Mouse (Mus musculus): Measurements from ENCODE around the gene Robo1. TPM values are rescaled to one million over a fixed set of nuclear protein-coding genes. Genes with fewer than 3 reads are reported as not detected.

The Robo1 gene
- polyA plus RNA-seq, 1 experiment from 2014 or later: 30.1 TPM

DNA sequence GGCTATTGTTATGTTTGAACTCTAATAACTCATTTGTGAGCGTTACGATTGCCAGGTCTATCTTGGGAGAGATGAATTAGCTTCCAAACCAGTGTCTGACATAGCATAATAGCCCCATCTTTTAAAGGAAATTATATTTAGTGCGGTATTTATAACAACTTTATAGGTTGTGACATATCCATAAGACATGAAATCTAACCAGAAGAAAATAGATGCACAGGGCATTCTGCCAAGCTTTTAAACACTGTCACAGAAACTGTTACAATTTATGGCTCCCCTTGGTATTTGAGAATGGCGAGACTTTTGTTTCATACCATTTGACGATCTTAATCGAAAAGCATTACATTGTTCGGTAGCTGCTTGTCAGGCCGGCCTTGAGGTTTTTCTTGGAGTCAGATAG is 632.7 kb downstream of the Robo1 start:
- H3K27me3 ChIP-seq (replicated peaks): no peaks in the 10 kb centered on the region
- no peak overlapping the region for H3K4me2 ChIP-seq
- 90% methylated on average over 8 of the region's 8 CpGs for WGBS
- no peak overlapping the region for H3K9ac ChIP-seq
- H3K36me3 ChIP-seq: no peaks in the 10 kb centered on the region
- no peaks in the 10 kb centered on the region for H3K9me3 ChIP-seq (replicated peaks)
- ATAC-seq (ENCODE audit: insufficient number of reproducible peaks, low FRiP score): no peak
- H3K27ac ChIP-seq (ENCODE audit: poor library complexity, severe bottlenecking): no peak overlapping the region
- H3K4me3 ChIP-seq: no peak overlapping the region
- no peaks in the 10 kb centered on the region for H3K4me1 ChIP-seq (replicated peaks)

DNA sequence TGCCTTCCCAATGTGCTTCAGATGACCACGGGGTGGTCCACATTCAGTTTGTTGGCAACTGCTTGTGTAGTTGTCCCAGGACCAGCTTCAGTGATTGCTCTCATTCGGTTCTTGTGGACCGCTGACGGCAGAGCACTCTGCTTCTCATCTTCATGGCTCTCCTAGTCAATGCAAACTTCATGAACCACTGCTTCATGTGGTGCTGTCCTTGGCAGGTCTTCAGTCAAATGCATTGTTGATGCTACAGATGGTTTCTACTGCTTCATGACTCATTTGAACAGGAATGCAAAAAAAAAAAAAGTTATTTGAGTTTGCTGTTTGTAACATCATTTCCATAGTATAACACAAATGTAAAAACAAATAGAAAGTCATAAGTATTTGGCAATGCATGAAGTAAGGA is 636.3 kb downstream of the Robo1 start:
- Histone ChIP-seq H3K9ac (no peak overlapping the region), H3K4me3 (no peak overlapping the region), H3K9me3 (replicated peaks) (no peaks in the 10 kb centered on the region), H3K27me3 (replicated peaks) (no peaks in the 10 kb centered on the region), H3K36me3 (no peaks in the 10 kb centered on the region), H3K4me2 (no peak overlapping the region), H3K4me1 (replicated peaks) (no peaks in the 10 kb centered on the region), H3K27ac (ENCODE audit: poor library complexity, severe bottlenecking) (no peak overlapping the region)
- WGBS: 89% methylated on average over 4 of the region's 4 CpGs
- no peak for ATAC-seq (ENCODE audit: insufficient number of reproducible peaks, low FRiP score)

DNA sequence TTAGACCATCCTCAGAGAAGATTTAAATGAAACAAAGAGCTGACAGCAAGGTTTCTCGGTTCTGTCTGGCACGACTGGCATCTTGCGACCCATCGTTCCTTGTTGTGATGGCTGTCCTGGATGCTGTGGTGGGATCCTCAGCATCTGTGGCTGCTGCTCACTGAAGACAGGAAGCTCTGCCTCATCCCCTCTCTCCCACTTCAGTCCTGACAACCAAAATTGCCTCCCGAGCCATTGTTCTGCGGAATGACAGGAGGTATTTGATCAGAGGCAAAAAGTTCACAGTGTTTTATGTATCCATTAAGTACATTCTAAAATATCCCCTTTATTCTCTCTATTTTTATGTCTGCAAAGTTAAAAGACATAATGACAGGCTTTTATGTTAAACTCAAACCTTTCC is 643.9 kb downstream of the Robo1 start:
- Histone ChIP-seq H3K9ac (no peak overlapping the region), H3K9me3 (replicated peaks) (no peaks in the 10 kb centered on the region), H3K4me1 (replicated peaks) (no peaks in the 10 kb centered on the region), H3K4me2 (no peak overlapping the region), H3K27ac (ENCODE audit: poor library complexity, severe bottlenecking) (no peak overlapping the region), H3K4me3 (no peak overlapping the region), H3K27me3 (replicated peaks) (no peaks in the 10 kb centered on the region), H3K36me3 (no peaks in the 10 kb centered on the region)
- 80% methylated on average over 6 of the region's 6 CpGs for whole genome bisulfite sequencing
- ATAC-seq (ENCODE audit: insufficient number of reproducible peaks, low FRiP score): no peak

DNA sequence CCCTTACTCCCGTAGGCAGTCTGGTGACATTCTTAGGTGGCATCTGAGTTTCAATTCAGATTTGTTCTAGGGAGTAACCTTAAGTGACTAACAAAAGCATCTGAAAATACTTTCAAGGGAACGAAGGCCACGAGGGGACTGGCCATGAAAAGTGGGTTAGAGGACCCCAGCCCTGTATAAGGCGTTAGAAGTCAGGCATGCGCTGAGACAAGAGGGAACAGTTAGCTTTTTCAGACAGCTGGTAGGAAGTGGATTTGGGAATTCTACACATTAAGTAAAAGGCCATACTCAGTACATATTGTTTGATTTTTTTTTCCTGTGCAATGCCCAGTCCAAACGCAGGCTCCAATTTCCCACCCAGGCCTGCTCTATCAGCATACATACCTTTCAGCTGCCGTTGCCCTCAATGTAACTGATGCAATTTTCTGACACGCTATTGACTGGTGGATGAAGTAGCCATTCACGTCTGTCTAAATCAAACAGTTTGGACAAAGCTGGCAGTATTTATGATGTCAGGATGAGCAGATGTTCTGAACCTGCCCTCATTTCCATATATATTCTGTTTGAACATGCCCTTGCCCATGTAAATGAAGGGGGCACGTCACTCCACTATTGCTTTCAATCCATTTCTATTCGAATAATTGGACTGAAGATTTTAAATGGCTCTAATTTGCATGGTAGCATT is 651.1 kb downstream of the Robo1 start:
- Histone ChIP-seq H3K4me1 (replicated peaks) (no peaks in the 10 kb centered on the region), H3K36me3 (peaks cover 12% of the 10 kb centered on the region), H3K27ac (ENCODE audit: poor library complexity, severe bottlenecking) (no peak overlapping the region), H3K4me3 (no peak overlapping the region), H3K9me3 (replicated peaks) (no peaks in the 10 kb centered on the region; the same call in 1 of the 2 replicates), H3K9ac (no peak overlapping the region), H3K4me2 (no peak overlapping the region), H3K27me3 (replicated peaks) (no peaks in the 10 kb centered on the region)
- no peak for ATAC-seq (ENCODE audit: insufficient number of reproducible peaks, low FRiP score)
- WGBS: 84% methylated on average over 11 of the region's 11 CpGs

DNA sequence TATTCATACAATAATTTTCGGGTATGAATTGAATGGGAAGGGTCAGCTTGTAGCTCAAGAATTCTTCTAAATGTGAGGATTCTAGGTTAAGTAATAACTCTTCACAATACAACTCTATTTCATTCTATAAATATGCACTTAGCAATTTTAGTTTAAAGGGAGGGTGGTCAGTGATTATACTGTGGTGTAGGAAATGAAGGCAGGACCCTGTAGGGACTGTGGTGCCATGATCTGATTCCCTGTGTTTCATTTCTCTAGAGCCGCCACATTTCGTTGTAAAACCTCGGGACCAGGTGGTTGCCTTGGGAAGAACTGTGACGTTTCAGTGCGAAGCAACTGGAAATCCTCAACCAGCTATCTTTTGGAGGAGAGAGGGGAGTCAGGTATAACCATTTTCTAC is 651.7 kb downstream of the Robo1 start:
- Histone ChIP-seq H3K4me3 (no peak overlapping the region), H3K27ac (ENCODE audit: poor library complexity, severe bottlenecking) (no peak overlapping the region), H3K9me3 (replicated peaks) (no peaks in the 10 kb centered on the region; the same call in 1 of the 2 replicates), H3K4me1 (replicated peaks) (no peaks in the 10 kb centered on the region), H3K9ac (no peak overlapping the region), H3K4me2 (no peak overlapping the region), H3K36me3 (peaks cover 12% of the 10 kb centered on the region), H3K27me3 (replicated peaks) (no peaks in the 10 kb centered on the region)
- 84% methylated on average over 6 of the region's 6 CpGs for WGBS
- no peak for ATAC-seq (ENCODE audit: insufficient number of reproducible peaks, low FRiP score)

DNA sequence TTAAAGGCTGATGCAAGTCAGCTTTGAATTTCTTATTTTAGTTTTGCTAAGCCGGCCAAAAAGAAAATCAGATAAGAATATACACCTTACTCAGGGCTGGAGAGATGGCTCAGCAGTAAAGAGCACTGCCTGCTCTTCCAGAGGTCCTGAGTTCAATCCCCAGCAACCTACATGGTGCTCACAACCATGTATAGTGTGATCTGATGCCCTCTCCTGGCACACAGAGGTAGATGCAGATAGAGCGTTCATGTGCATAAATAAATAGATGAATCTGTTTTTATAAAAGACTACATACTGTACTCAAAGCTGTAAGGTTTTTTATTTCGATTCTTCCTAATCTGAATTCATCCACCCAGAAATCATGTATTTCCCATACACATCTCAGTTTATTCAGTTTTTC is 655.7 kb downstream of the Robo1 start:
- Histone ChIP-seq H3K27ac (ENCODE audit: poor library complexity, severe bottlenecking) (no peak overlapping the region), H3K4me1 (replicated peaks) (no peaks in the 10 kb centered on the region), H3K4me2 (no peak overlapping the region), H3K4me3 (no peak overlapping the region), H3K36me3 (peaks cover 12% of the 10 kb centered on the region), H3K9me3 (replicated peaks) (no peaks in the 10 kb centered on the region; the same call in 1 of the 2 replicates), H3K27me3 (replicated peaks) (no peaks in the 10 kb centered on the region), H3K9ac (no peak overlapping the region)
- no peak for ATAC-seq (ENCODE audit: insufficient number of reproducible peaks, low FRiP score)
- 86% methylated on average over 3 of the region's 3 CpGs for whole genome bisulfite sequencing

DNA sequence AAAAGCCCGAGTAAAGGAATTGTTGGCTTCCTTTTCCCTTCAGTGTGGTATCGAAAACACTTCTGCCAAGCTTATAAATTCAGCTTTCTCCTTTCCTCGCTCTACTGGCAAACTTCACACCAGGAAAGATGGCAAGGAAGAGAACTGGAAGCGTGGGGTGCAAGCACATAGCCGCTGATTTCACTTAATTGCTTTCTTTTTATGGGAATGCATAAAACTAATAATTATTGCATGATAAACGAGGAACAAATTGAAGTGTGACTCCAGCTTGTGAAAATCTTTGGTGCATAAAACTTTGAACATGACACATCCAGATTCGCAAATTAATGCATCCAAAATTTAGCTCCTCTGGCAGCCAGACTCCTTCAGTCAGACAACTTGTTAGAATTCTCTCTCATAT is 659.4 kb downstream of the Robo1 start:
- 78% methylated on average over 7 of the region's 7 CpGs for WGBS
- no peak overlapping the region for H3K27ac ChIP-seq (ENCODE audit: poor library complexity, severe bottlenecking)

DNA sequence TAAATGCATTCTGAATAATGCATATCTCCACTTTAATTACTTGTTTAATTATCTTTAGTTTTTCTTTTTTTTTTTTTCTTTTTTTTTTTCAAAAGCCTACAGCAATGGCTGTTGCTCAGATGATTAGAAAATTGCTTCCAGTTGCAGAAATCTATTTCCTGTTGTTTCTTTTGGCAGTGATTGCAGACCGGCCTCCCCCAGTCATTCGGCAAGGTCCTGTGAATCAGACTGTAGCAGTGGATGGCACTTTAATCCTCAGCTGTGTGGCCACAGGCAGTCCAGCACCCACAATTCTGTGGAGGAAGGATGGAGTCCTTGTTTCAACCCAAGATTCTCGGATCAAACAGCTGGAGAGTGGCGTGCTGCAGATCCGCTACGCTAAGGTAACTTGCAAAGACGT is 661.9 kb downstream of the Robo1 start:
- ATAC-seq (ENCODE audit: insufficient number of reproducible peaks, low FRiP score): no peak
- Histone ChIP-seq H3K36me3 (peaks cover 16% of the 10 kb centered on the region), H3K27me3 (replicated peaks) (no peaks in the 10 kb centered on the region), H3K4me2 (no peak overlapping the region), H3K9me3 (replicated peaks) (no peaks in the 10 kb centered on the region), H3K27ac (ENCODE audit: poor library complexity, severe bottlenecking) (no peak overlapping the region), H3K4me1 (replicated peaks) (peaks cover 3% of the 10 kb centered on the region; the same call in 1 of the 2 replicates), H3K4me3 (no peak overlapping the region), H3K9ac (no peak overlapping the region)
- 79% methylated on average over 7 of the region's 7 CpGs for WGBS

More for the DNA sequence above, 659.4 kb downstream of the Robo1 start:
- Histone ChIP-seq H3K4me2 (no peak overlapping the region), H3K27me3 (replicated peaks) (no peaks in the 10 kb centered on the region), H3K36me3 (peaks cover 23% of the 10 kb centered on the region), H3K4me1 (replicated peaks) (peaks cover 3% of the 10 kb centered on the region; the same call in 1 of the 2 replicates), H3K4me3 (no peak overlapping the region), H3K9ac (no peak overlapping the region), H3K9me3 (replicated peaks) (no peaks in the 10 kb centered on the region; the same call in 1 of the 2 replicates)
- no peak for ATAC-seq (ENCODE audit: insufficient number of reproducible peaks, low FRiP score)

DNA sequence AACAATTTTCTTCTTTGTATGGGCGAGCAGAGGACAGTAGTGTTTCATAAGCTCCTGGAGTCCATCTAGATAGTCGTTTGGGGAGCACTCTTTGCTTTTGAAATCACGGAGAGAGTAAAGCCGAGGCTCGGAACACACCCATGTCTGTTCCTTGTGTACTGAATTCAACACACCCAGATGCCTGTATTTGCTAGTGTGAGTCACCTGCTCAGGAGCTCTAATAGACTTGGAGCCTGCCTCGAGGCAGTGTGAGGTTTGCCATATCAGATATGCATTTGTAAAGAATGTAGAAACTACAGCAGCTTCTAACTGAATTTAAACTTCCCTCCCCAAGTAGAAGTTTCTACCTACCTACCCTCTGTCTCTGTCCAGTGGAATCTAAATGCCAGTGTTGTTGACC is 665.6 kb downstream of the Robo1 start:
- Histone ChIP-seq H3K4me2 (no peak overlapping the region), H3K36me3 (peaks cover 16% of the 10 kb centered on the region), H3K27me3 (replicated peaks) (no peaks in the 10 kb centered on the region), H3K4me1 (replicated peaks) (peaks cover 3% of the 10 kb centered on the region), H3K9me3 (replicated peaks) (no peaks in the 10 kb centered on the region), H3K9ac (no peak overlapping the region), H3K27ac (ENCODE audit: poor library complexity, severe bottlenecking) (no peak overlapping the region), H3K4me3 (no peak overlapping the region)
- WGBS: 79% methylated on average over 6 of the region's 6 CpGs
- ATAC-seq (ENCODE audit: insufficient number of reproducible peaks, low FRiP score): no peak

DNA sequence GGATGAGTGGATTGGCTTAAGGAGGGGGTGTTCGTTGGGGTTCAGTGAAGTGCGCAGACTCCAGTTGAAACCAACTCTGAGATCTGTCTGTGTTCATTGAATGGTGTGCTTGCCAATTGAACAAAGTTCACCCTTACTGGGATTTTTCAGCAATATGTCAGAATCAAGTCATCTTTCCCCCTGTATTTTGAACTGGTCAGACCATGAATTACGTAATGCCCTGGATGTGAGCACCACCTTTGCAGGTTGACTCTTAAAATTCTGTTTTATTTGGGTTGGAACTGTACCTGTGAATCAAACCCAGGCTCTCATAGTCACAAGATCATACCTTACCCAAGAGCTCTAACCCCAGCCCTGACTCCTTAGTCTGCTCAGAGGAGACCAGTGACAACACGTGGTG is 666.6 kb downstream of the Robo1 start:
- no peaks in the 10 kb centered on the region for H3K9me3 ChIP-seq (replicated peaks)
- no peak for ATAC-seq (ENCODE audit: insufficient number of reproducible peaks, low FRiP score)
- peaks cover 3% of the 10 kb centered on the region for H3K4me1 ChIP-seq (replicated peaks)
- H3K4me3 ChIP-seq: no peak overlapping the region
- no peak overlapping the region for H3K4me2 ChIP-seq
- H3K27me3 ChIP-seq (replicated peaks): no peaks in the 10 kb centered on the region
- H3K36me3 ChIP-seq: peaks cover 12% of the 10 kb centered on the region
- WGBS: 90% methylated on average over 4 of the region's 4 CpGs
- H3K9ac ChIP-seq: no peak overlapping the region
- H3K27ac ChIP-seq (ENCODE audit: poor library complexity, severe bottlenecking): no peak overlapping the region

DNA sequence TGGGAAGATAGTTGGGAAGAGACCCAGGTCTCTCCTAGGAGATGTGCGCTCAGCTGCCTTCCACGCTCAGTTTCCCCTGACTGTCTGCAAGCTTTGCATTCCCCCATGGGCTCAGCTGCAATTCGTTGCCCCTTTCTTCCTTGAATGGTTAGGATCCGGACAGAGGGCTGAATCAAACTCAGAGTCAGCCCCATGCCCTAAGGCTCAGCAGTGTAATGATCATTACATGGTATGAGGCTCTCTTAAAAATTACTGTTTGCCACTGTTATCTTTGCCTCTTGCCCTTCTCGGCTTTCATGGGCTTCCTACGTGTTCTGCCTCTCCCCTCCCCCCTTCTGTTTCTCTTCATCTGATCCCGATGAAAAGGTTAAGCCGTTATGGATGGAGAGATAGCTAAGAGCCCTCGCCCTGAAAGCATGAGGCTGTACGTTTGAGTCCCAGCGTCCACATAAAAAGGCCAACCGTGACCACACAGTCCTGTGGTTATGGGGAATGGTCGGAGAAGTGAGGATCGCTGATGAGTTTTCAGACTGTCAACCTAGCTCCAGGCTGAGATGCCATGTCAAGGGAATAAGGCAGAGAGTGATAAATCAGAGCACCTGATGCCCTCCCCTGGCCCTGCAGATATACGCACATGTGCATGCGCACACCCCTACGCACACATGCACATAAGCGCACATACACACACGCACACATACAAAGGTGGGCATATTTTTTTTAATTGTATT is 668.9 kb downstream of the Robo1 start:
- H3K27me3 ChIP-seq (replicated peaks): no peaks in the 10 kb centered on the region
- no peak overlapping the region for H3K9ac ChIP-seq
- ATAC-seq (ENCODE audit: insufficient number of reproducible peaks, low FRiP score): no peak
- no peaks in the 10 kb centered on the region for H3K9me3 ChIP-seq (replicated peaks)
- H3K27ac ChIP-seq (ENCODE audit: poor library complexity, severe bottlenecking): no peak overlapping the region
- 64% methylated on average over 19 of the region's 19 CpGs for WGBS
- H3K4me2 ChIP-seq: no peak overlapping the region
- no peak overlapping the region for H3K4me3 ChIP-seq
- no peaks in the 10 kb centered on the region; the same call in 1 of the 2 replicates for H3K4me1 ChIP-seq (replicated peaks)
- peaks cover 4% of the 10 kb centered on the region for H3K36me3 ChIP-seq

All from heart, embryonic 12.5 days (tissue).